Mouse (Mus musculus): ENCODE results near the gene Thop1. TPM values are rescaled to one million over a fixed set of nuclear protein-coding genes. Genes with fewer than 3 reads are reported as not detected.
"Not testable (repeated sequence)": the region's sequence is repeated elsewhere in the genome, so short reads cannot be mapped to it uniquely, and the experiment has no call there.

Gene Thop1
- total and polyA plus RNA-seq, 2 experiments = 7.4 to 13.1 TPM

DNA sequence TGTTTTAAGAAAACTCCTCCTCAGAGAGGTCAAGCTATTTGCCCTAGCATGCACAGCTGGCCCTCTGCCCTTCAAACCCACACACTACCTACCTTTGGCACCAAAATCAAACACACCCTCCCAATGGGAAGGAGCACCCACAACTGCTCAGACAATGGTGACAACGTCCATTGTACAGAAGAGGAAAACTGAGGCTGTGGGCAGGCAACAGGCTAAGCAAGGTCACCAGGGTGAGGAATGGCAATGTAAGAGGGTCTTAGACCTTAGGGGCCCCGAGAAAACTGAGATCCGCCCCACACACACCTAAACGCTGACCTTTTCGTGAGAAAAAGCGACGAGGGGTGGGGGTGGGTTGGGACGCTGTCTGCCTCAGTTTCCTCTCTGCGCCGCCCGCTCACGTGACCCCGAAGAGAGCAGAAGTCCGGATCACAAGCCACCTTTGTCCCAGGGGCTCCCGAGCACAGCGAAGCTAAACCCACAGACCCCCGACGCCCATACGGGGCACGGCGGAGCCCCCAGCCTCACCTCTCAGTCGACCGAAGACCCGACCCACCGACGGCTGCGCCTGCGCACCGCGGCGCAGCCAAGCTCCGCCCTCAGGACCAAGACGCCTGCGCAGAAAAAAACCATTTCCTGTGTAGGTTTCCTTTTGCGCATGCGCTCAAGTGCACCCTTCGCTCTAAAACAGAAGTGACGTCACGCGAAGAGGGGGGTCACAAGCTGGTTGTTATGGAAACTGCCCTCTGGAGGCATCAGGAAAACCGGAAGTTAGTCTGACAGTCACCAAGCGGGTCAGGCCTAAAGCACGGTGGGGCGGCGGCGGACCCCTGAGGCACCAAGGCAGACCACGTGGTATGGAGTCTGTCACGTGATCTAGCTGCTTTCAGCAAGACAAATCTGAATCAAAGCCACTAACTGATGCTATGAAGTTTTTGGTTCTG, 10.0 kb upstream of the Thop1 start, which contains the start of gene Sgta:
Gene Sgta (minus strand): TSS at position 579 of the 941 bp plus-strand sequence.
- WGBS = under 1% methylated on average over 48 of the region's 48 CpGs
- DNase-seq (ENCODE audit: extremely low read depth, low read depth, low spot score) = peak; percentile 96
- Histone ChIP-seq H3K4me1 (ENCODE audit: control insufficient read depth, insufficient read depth, low read length) (peaks cover 21% of the 10 kb centered on the region), H3K36me3 (ENCODE audit: control insufficient read depth, insufficient read depth, low read length) (no peaks in the 10 kb centered on the region), H3K27ac (replicated peaks; ENCODE audit: insufficient read depth, low read depth, low read length) (peak within 1 kb of the TSS; percentile 75), H3K4me3 (ENCODE audit: insufficient read depth, low read depth, low read length) (peak within 1 kb of the TSS; percentile 92), H3K27me3 (ENCODE audit: control insufficient read depth, insufficient read depth, low read length) (no peaks in the 10 kb centered on the region), H3K79me2 (ENCODE audit: control insufficient read depth, insufficient read depth, low read length) (peaks cover 45% of the 10 kb centered on the region), H3K9ac (ENCODE audit: low read depth, low read length) (peak within 1 kb of the TSS; percentile 90)
- TF ChIP-seq CTCF (IDR thresholded peaks at IDR 0.05; ENCODE audit: low read depth, low read length) (no peak), POLR2A (IDR thresholded peaks at IDR 0.05; ENCODE audit: extremely low read depth, insufficient read depth, low read length) (peak; percentile 75; the same call in 1 of the 2 replicates)

DNA sequence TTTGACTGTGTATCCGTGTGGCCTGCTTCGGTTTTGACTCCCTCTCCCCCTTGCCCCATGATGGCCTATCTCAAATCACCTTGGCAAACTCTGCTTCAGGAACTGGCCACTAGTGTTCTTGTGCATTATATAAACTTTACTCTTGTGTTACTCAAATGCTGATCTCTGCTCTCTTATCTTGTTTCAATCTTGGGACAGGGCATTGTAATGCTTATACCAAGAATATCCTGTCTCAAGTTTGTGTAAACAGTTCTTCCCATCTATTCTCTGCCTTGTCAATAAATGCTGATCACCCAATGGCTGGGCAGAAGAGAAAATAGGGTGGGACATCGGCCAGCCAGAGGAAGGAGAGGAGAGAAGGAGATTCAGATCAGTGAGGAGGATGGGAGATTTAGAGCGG, 7.1 kb upstream of the Thop1 start:
- no peak for TF ChIP-seq CTCF (IDR thresholded peaks at IDR 0.05; ENCODE audit: low read depth, low read length)
- no peak for TF ChIP-seq POLR2A (IDR thresholded peaks at IDR 0.05; ENCODE audit: extremely low read depth, insufficient read depth, low read length)
- Histone ChIP-seq H3K4me1 (ENCODE audit: control insufficient read depth, insufficient read depth, low read length) (peaks cover 16% of the 10 kb centered on the region), H3K27me3 (ENCODE audit: control insufficient read depth, insufficient read depth, low read length) (no peaks in the 10 kb centered on the region), H3K79me2 (ENCODE audit: control insufficient read depth, insufficient read depth, low read length) (peaks cover 19% of the 10 kb centered on the region; the same call in 1 of the 2 replicates), H3K36me3 (ENCODE audit: control insufficient read depth, insufficient read depth, low read length) (no peaks in the 10 kb centered on the region), H3K4me3 (ENCODE audit: insufficient read depth, low read depth, low read length) (no peak overlapping the region), H3K27ac (replicated peaks; ENCODE audit: insufficient read depth, low read depth, low read length) (no peak overlapping the region), H3K9ac (ENCODE audit: low read depth, low read length) (no peak overlapping the region)
- DNase-seq (ENCODE audit: extremely low read depth, low read depth, low spot score) = no peak
- 62% methylated on average over 4 of the region's 4 CpGs for WGBS

DNA sequence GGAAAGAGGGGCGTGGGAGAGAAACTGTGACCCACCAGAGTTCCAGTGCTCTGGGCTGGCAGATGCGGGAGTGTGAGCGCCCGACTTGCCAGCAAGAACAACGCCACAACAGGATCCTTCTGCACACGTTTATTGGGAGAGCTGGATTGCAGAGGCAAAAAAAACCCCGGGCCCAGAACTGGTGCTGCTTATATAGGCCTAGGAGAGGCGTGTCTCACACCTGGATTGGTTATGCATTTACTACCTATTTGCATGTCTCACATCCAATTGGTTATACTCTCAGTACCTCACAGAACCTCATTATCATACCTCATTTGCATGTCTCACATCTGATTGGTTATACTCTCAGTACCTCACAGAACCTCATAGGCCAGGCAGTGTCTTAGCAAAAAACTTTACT, 5.3 kb upstream of the Thop1 start:
- 93% methylated on average over 8 of the region's 8 CpGs for WGBS
- not testable (repeated sequence) for H3K79me2 ChIP-seq (ENCODE audit: control insufficient read depth, insufficient read depth, low read length); DNase-seq (ENCODE audit: extremely low read depth, low read depth, low spot score); H3K9ac ChIP-seq (ENCODE audit: low read depth, low read length); H3K27me3 ChIP-seq (ENCODE audit: control insufficient read depth, insufficient read depth, low read length); H3K27ac ChIP-seq (replicated peaks; ENCODE audit: insufficient read depth, low read depth, low read length); H3K4me1 ChIP-seq (ENCODE audit: control insufficient read depth, insufficient read depth, low read length); H3K36me3 ChIP-seq (ENCODE audit: control insufficient read depth, insufficient read depth, low read length); H3K4me3 ChIP-seq (ENCODE audit: insufficient read depth, low read depth, low read length)

DNA sequence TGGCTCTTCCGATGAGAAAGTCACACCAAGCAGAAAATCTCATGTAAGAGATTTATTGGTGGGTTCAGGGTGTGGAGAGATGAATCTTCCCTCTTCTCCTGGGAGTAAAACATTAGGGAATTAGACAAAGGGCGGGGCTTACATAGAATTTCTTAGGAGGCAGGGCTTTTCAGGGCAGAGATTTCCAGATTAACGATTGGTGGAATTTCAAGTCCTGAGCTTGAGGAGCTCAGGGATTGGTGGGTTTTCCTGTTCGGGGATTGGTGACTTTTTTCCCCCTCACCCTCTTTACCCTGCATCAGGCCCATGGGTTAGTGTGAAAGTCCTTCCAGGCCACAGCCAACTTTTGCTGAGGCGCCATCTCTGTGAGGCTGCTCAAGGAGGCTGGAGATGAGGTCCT, 1.1 kb upstream of the Thop1 start:
- Histone ChIP-seq H3K4me3 (ENCODE audit: insufficient read depth, low read depth, low read length) (no peak overlapping the region), H3K27me3 (ENCODE audit: control insufficient read depth, insufficient read depth, low read length) (no peaks in the 10 kb centered on the region), H3K9ac (ENCODE audit: low read depth, low read length) (no peak overlapping the region), H3K27ac (replicated peaks; ENCODE audit: insufficient read depth, low read depth, low read length) (no peak overlapping the region), H3K4me1 (ENCODE audit: control insufficient read depth, insufficient read depth, low read length) (peaks cover 2% of the 10 kb centered on the region), H3K79me2 (ENCODE audit: control insufficient read depth, insufficient read depth, low read length) (no peaks in the 10 kb centered on the region), H3K36me3 (ENCODE audit: control insufficient read depth, insufficient read depth, low read length) (no peaks in the 10 kb centered on the region)
- DNase-seq (ENCODE audit: extremely low read depth, low read depth, low spot score) = no peak
- 75% methylated on average over 5 of the region's 5 CpGs for WGBS
- no peak for TF ChIP-seq CTCF (IDR thresholded peaks at IDR 0.05; ENCODE audit: low read depth, low read length)
- no peak for TF ChIP-seq POLR2A (IDR thresholded peaks at IDR 0.05; ENCODE audit: extremely low read depth, insufficient read depth, low read length)

DNA sequence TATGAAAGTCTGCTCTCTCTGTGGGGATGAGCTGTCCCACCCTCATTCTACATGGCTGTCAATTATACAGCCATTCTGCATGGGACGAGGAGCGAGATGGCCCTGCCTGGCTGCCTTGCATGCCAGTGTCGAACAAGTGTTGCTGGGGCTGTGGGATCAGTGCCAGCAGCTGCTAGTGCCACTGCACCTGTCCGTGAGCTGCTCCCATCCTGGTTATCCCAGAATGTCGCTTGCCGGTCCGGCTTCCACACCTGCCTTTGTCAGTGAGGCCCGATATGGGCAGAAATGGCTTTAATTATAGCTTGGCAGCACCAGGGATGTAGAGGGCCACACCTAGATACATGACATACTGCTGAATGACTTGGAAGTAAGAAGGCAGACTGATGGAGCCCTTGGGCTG, 2.5 kb downstream of the Thop1 start:
- TF ChIP-seq CTCF (IDR thresholded peaks at IDR 0.05; ENCODE audit: low read depth, low read length) (no peak), POLR2A (IDR thresholded peaks at IDR 0.05; ENCODE audit: extremely low read depth, insufficient read depth, low read length) (no peak)
- Histone ChIP-seq H3K79me2 (ENCODE audit: control insufficient read depth, insufficient read depth, low read length) (no peaks in the 10 kb centered on the region), H3K4me1 (ENCODE audit: control insufficient read depth, insufficient read depth, low read length) (peaks cover 2% of the 10 kb centered on the region), H3K27me3 (ENCODE audit: control insufficient read depth, insufficient read depth, low read length) (no peaks in the 10 kb centered on the region), H3K36me3 (ENCODE audit: control insufficient read depth, insufficient read depth, low read length) (no peaks in the 10 kb centered on the region), H3K4me3 (ENCODE audit: insufficient read depth, low read depth, low read length) (no peak overlapping the region), H3K27ac (replicated peaks; ENCODE audit: insufficient read depth, low read depth, low read length) (no peak overlapping the region), H3K9ac (ENCODE audit: low read depth, low read length) (no peak overlapping the region)
- WGBS = 93% methylated on average over 8 of the region's 8 CpGs
- DNase-seq (ENCODE audit: extremely low read depth, low read depth, low spot score) = no peak

DNA sequence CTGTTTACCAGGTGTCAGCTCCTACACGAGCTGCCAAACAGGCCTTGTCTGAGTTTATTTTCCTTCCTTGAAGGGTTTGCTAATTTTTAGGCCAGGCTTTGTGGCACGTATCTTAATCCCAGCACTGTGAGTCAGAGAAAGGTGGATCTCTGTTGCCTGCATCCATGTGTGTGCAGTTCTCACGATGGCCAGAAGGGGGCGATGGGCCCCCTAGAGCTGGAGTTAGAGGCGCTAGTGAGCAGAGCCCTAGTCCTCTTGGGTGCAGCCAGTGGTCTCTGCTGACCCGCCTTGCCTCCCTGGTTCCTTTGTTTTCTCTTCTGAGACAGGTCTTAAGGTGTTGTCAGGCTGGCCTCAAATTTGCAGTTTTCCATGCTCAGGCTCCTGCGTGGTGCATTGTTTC, 3.6 kb downstream of the Thop1 start:
- Histone ChIP-seq H3K9ac (ENCODE audit: low read depth, low read length) (no peak overlapping the region), H3K27ac (replicated peaks; ENCODE audit: insufficient read depth, low read depth, low read length) (no peak overlapping the region), H3K36me3 (ENCODE audit: control insufficient read depth, insufficient read depth, low read length) (no peaks in the 10 kb centered on the region), H3K4me3 (ENCODE audit: insufficient read depth, low read depth, low read length) (no peak overlapping the region), H3K79me2 (ENCODE audit: control insufficient read depth, insufficient read depth, low read length) (no peaks in the 10 kb centered on the region), H3K4me1 (ENCODE audit: control insufficient read depth, insufficient read depth, low read length) (peaks cover 2% of the 10 kb centered on the region), H3K27me3 (ENCODE audit: control insufficient read depth, insufficient read depth, low read length) (no peaks in the 10 kb centered on the region)
- DNase-seq (ENCODE audit: extremely low read depth, low read depth, low spot score) = no peak
- peak; percentile 71 for TF ChIP-seq CTCF (IDR thresholded peaks at IDR 0.05; ENCODE audit: low read depth, low read length)
- no peak for TF ChIP-seq POLR2A (IDR thresholded peaks at IDR 0.05; ENCODE audit: extremely low read depth, insufficient read depth, low read length)
- 74% methylated on average over 7 of the region's 7 CpGs for WGBS

Measured in liver, adult 2 months (tissue).